Mouse (Mus musculus): ENCODE measurements around the gene Ikzf1.
A peak's percentile ranks its signal among the peaks of the same experiment; 100 is the strongest.

The Ikzf1 gene

DNA sequence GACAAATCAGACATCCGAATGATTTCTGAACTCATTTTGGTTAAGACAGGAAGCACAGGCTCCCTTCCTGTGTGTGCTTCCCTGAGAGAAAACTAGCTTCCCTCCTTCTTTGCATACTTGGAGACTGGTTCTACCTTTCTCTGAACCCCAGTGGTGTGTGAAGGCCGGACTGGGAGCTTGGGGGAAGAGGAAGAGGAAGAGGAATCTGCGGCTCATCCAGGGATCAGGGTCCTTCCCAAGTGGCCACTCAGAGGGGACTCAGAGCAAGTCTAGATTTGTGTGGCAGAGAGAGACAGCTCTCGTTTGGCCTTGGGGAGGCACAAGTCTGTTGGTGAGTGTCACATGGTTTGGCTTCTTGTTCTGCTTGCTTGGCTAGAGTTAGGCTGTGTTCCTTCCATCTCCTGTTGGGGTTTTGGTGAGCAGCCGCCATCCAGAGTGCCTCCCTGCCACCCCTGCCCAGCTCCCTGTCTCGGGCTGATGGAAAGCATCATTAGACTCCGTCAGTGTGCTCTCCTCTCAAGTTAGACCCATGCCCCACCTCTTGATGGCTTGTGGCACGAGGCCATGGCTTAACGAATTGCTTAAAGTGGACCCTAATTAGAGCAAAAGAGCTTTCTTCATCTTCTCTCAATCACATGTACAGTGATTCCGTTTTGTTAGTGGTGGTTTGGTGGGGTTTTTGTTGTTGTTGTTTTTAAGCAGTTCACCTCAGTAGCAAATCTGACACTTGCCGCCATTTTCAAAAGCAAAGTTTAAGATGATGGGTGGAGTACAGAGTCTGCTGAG lies 5.4 kb downstream of the Ikzf1 start:
- peak; percentile 95 for DNase-seq

DNA sequence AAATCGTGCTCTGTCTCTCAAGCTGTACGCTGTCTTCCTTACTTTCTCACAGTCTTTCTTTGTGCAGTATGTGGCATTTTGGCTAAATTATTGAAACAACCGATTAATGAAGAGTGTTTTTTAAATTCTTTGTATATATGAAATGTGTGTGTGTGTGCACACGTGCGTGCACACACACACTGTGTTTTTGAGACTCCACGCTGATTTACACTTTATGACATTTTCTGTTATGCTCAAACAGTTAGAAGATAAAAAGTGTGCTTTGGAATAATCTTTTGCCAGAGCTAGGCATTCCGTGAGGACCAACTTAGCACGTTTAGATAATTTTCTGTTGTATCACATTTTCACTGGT lies 6.0 kb downstream of the Ikzf1 start:
- DNase-seq = no peak

GRCm38 (mm10) chr11:11691324-11692058 lies 6.7 kb downstream of the Ikzf1 start:
- DNase-seq = no peak

DNA sequence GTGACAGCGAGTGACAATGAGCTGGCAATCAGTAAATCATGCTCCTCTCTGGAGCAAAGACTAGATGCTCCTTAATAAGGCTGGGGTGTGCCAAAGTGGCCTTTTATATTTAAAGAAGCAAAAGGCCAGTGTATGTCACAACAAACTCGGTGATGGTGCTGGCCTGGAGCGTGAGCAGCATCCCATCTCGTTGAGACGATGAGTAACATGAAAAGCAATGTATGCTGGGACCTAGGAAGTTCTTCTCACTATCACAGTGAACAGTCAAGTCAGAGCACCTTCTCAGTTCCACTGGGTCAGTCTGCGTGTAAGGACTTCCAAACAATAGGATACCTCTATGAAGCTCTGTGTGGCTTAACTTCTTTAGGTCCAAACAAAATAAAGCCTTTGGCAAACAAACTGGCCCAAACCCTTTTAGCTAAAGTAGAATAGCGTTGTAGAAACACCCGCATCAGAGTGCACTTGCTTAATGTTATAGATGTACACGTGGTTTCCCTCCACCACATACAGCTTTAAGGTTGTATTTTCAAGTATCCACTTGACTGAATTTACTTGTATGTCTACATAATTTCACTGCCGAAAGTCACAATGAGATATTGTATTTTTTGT lies 7.9 kb downstream of the Ikzf1 start:
- peak; percentile 50 for DNase-seq

- DNase-seq = peak; percentile 48
Measured at GRCm38 (mm10) chr11:11693446-11693845, 8.6 kb downstream of the Ikzf1 start.

DNA sequence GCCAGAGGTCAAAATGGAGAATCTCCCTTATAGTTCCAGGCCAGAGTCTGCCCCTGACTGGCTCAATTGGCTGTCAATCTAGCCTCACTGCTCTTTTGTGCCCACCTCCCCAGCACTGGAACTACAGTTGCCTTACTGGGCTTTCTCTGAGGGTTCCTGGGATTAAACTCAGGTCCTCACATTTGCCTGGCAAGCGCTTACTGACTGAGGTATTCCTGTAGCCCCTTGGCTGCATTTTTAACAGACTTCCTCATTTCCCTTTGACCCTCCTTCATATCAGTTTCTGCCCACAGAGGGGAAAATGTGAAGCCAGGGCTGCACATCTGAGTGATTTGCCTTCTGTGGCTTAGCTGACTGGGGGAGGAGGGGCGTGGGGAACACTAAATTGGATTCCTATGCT lies 9.3 kb downstream of the Ikzf1 start:
- DNase-seq = peak; percentile 88

DNA sequence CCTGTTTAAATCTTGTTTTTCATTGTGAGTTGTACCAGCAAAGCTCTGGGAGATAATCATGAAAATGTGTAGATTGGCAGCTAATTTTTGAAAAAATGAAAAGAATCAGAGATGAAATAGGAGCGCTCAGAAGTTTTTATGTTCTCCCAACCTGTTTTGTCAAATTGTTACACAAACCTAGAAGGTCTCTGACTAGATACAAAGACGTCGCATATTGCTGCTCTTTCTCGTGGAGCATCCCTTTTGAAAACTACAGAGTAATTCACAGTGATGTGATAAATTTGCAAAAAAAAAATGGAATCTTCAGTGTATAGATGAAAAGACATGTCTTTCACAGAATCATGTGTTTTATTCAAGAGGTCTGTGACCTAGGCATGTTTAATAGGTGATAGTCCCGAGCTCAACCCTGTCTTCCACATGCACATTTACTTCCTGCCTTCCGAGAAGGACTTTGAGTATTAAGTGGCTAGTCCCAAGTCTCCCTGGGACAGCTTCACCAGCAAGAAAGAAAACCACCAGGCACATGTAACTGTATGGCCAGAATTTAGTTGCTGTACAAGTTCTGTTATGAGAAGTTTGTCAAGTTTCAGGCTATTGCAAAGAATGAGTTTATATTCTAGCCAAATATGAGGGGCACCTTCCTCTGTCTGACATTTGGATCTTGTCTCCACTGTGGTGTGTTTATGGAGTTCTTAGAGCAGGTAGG lies 9.8 kb downstream of the Ikzf1 start:
- DNase-seq = peak; percentile 34

- DNase-seq = peak; percentile 64
Measured at GRCm38 (mm10) chr11:11695211-11695887, 10.5 kb downstream of the Ikzf1 start.

DNA sequence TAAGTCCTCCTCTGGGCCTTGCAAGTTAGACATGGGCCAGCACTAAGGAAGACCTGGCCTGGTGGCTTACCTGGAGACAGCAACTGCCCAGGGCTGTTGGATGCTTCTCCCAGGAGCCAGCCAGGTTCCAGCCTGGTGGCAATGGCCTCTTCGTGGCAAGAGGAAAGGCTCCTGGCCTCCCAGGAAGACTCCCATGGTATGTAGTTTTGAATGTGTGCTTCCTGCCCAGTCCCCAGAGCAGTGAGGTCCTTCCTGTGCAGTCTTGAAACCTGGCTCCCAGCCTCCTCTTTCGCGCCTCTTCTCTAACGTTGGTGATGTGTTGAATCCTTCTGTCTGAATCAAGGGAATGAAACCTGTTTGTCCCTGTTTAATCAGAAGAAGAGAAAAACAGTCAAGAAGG lies 11.1 kb downstream of the Ikzf1 start:
- DNase-seq = peak; percentile 68

- DNase-seq = no peak
Measured at GRCm38 (mm10) chr11:11696814-11697213, 12.0 kb downstream of the Ikzf1 start.

GRCm38 (mm10) chr11:11701378-11701777 lies 16.6 kb downstream of the Ikzf1 start:
- DNase-seq = no peak

DNA sequence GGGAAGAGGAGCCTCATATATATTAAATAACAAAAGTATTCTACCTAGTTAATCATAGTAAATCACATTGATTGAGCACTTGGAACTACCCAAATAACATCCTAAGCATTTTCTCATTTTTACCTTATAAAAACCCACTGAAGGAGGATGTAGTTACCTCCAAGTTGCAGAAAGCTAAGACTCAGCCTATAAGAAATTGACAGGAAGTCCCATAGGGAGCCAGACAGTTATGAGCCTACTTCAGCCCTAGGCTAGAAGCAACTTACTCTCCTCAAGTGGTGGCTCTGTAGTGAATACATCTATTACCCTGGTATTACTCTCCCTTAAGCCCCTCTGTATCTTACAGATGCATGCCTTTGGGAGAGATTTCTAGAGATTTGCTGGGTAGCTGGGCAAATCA lies 19.0 kb downstream of the Ikzf1 start:
- DNase-seq = peak; percentile 14

GRCm38 (mm10) chr11:11708154-11708719 lies 23.4 kb downstream of the Ikzf1 start:
- DNase-seq = peak; percentile 87

- DNase-seq = peak; percentile 72
Measured at GRCm38 (mm10) chr11:11709311-11709710, 24.5 kb downstream of the Ikzf1 start.

- DNase-seq = peak; percentile 71
Measured at GRCm38 (mm10) chr11:11710718-11711117, 25.9 kb downstream of the Ikzf1 start.

DNA sequence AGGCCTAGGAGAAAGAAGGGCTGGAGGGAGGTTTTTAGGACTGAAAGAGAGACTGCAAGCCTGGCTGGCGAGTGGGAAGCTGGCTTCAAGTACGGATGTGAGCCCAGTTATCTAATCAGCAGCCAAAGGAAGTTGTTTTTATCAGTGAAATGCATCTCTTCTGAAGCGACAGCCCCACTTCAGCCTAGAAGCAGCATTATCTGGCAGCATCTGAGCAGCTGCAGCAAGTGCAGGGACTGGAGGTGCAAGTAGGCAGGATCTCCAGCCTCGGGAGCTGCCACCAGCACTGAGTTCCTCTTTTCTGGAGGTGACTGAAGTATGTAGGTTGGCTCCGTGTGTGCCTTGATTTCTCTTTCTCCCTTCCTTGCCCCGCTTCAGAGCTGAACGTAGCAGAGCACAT lies 26.9 kb downstream of the Ikzf1 start:
- peak; percentile 84 for DNase-seq

DNA sequence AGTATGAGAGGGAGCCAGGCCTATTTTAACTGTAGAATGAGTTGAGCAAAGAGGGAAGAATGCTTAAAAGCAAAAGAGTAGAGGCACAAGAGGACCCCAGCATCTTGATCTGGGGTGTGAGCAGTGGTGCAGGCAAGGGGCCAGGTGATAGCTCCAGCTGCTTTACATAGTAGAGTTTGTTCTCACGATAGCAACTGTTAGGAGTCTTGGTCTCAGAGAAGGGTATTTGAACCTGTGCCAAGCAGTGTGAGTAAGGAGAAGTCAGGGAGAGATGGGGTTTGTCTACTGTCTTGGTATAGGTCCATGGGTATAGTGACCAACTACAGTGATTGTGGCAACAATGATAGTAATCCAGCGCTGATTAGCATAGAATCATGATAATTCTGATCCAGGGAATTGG lies 29.9 kb downstream of the Ikzf1 start:
- no peak for DNase-seq

- DNase-seq = peak; percentile 84
Measured at GRCm38 (mm10) chr11:11715963-11716691, 31.3 kb downstream of the Ikzf1 start.

DNA sequence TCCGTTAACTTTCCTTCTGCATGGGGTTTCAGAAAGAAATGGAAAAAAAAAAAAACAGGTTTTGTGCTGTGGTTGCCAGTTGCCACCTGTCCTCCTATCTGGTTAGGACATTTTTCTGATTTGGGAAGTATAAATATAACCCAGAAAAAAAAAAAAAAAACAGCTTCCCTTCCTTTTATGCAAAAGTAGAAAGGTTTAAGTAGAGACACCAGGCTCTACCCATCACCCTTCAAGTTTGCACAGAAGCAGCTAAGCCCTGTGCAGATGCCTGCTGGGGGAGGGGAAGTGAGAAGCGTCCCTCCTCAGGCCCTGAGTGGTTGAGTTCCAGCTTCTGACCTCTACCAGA lies 31.9 kb downstream of the Ikzf1 start:
- DNase-seq = peak; percentile 85

- peak; percentile 89 for DNase-seq
Measured at GRCm38 (mm10) chr11:11717606-11718167, 32.9 kb downstream of the Ikzf1 start.

DNA sequence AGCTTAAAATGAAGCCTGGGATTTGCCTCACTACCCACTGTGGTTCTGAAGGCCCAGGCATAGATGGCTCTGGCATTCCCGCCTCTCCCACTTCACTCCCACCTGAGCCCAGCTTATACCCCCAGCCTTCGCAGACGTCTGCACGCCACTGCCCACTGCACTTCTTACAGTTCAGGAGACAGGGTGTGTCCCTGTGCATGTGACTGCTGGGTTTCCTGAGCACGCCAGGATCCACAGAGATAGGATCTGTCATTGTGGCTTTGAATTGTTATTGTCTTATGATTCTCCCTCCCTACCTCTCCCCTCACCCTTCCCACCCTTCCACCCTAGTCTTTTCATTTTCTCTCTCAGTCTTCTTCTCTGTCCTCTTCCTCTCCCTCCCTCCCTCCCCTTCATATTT lies 34.9 kb downstream of the Ikzf1 start:
- DNase-seq = peak; percentile 72
